Mouse (Mus musculus): ENCODE measurements around the gene Cdk11b. TPM values are rescaled to one million over a fixed set of nuclear protein-coding genes. Genes with fewer than 3 reads are reported as not detected.
A peak's percentile ranks its signal among the peaks of the same experiment; 100 is the strongest.

Gene Cdk11b
- polyA plus RNA-seq (2015; fragmentation: Nextera tagmentation; extraction: Ambion mirVana): 70.3 and 71.2 TPM in 2 replicates

- under 1% methylated on average over 84 of the region's 84 CpGs for WGBS
These were observed at the start of gene Cdk11b for GRCm38 (mm10) chr4:155624338-155625291. Gene Cdk11b, plus strand, starts transcription at chr4:155624854.

GRCm38 (mm10) chr4:155574931-155575330, 49.7 kb upstream of the Cdk11b start:
- peaks cover 41% of the 10 kb centered on the region for H3K36me3 ChIP-seq
- 88% methylated on average over 11 of the region's 11 CpGs for WGBS
- no peaks in the 10 kb centered on the region for H3K27me3 ChIP-seq
- ATAC-seq (ENCODE audit: low FRiP score, low read depth): no peak
- H3K9ac ChIP-seq: no peak overlapping the region
- H3K27ac ChIP-seq: no peak overlapping the region
- H3K4me3 ChIP-seq: no peak overlapping the region
- H3K4me1 ChIP-seq: peaks cover 5% of the 10 kb centered on the region; the same call in 1 of the 2 replicates
- no peaks in the 10 kb centered on the region for H3K9me3 ChIP-seq
- H3K4me2 ChIP-seq (replicated peaks): no peak overlapping the region

More at GRCm38 (mm10) chr4:155624338-155625291, at the start of gene Cdk11b:
- Histone ChIP-seq H3K9me3 (no peaks in the 10 kb centered on the region), H3K27me3 (no peaks in the 10 kb centered on the region), H3K36me3 (peaks cover 49% of the 10 kb centered on the region), H3K27ac (peak within 1 kb of the TSS; percentile 90), H3K4me2 (replicated peaks) (peak within 1 kb of the TSS; percentile 86), H3K4me1 (peaks cover 12% of the 10 kb centered on the region), H3K4me3 (peak within 1 kb of the TSS; percentile 99), H3K9ac (peak within 1 kb of the TSS; percentile 85)
- ATAC-seq (ENCODE audit: low FRiP score, low read depth): peak; percentile 100

- Histone ChIP-seq H3K27ac (no peak overlapping the region), H3K9ac (no peak overlapping the region), H3K36me3 (peaks cover 44% of the 10 kb centered on the region), H3K27me3 (no peaks in the 10 kb centered on the region), H3K9me3 (no peaks in the 10 kb centered on the region), H3K4me2 (replicated peaks) (no peak overlapping the region), H3K4me3 (no peak overlapping the region), H3K4me1 (peaks cover 5% of the 10 kb centered on the region; the same call in 1 of the 2 replicates)
- WGBS: 91% methylated on average over 8 of the region's 8 CpGs
- ATAC-seq (ENCODE audit: low FRiP score, low read depth): no peak
These were observed 49.1 kb upstream of the Cdk11b start for GRCm38 (mm10) chr4:155575521-155575920.

DNA sequence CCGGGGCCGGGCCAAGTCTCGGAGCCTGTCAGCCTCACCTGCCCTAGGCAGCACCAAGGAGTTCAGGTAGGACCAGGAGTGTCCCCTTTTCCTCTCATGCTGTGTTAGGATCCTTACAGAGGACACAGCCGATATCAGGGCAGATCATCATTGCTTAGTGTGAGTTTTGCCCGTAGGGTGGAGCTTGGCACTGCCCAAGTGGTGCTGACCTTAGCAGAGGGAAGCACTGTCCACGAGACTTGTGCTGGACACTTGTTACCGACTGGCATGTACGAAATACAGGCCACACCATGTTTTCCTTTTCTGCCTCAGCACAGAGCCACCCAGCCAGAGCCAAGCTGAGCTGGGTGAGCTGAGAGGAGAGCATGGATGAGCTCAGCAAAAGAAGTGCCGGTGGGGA, 47.5 kb upstream of the Cdk11b start:
- 92% methylated on average over 9 of the region's 9 CpGs for WGBS
- H3K4me2 ChIP-seq (replicated peaks): no peak overlapping the region
- H3K4me1 ChIP-seq: no peaks in the 10 kb centered on the region

GRCm38 (mm10) chr4:155577741-155578140, 46.9 kb upstream of the Cdk11b start:
- no peak for ATAC-seq (ENCODE audit: low FRiP score, low read depth)
- Histone ChIP-seq H3K4me1 (no peaks in the 10 kb centered on the region), H3K27ac (no peak overlapping the region), H3K9ac (no peak overlapping the region), H3K27me3 (no peaks in the 10 kb centered on the region), H3K4me2 (replicated peaks) (no peak overlapping the region), H3K4me3 (no peak overlapping the region), H3K9me3 (no peaks in the 10 kb centered on the region), H3K36me3 (peaks cover 55% of the 10 kb centered on the region)
- 92% methylated on average over 5 of the region's 5 CpGs for WGBS

More for the DNA sequence above, 47.5 kb upstream of the Cdk11b start:
- H3K36me3 ChIP-seq: peaks cover 49% of the 10 kb centered on the region
- H3K4me3 ChIP-seq: no peak overlapping the region
- ATAC-seq (ENCODE audit: low FRiP score, low read depth): no peak
- no peak overlapping the region for H3K9ac ChIP-seq
- H3K27me3 ChIP-seq: no peaks in the 10 kb centered on the region
- H3K9me3 ChIP-seq: no peaks in the 10 kb centered on the region
- H3K27ac ChIP-seq: no peak overlapping the region

DNA sequence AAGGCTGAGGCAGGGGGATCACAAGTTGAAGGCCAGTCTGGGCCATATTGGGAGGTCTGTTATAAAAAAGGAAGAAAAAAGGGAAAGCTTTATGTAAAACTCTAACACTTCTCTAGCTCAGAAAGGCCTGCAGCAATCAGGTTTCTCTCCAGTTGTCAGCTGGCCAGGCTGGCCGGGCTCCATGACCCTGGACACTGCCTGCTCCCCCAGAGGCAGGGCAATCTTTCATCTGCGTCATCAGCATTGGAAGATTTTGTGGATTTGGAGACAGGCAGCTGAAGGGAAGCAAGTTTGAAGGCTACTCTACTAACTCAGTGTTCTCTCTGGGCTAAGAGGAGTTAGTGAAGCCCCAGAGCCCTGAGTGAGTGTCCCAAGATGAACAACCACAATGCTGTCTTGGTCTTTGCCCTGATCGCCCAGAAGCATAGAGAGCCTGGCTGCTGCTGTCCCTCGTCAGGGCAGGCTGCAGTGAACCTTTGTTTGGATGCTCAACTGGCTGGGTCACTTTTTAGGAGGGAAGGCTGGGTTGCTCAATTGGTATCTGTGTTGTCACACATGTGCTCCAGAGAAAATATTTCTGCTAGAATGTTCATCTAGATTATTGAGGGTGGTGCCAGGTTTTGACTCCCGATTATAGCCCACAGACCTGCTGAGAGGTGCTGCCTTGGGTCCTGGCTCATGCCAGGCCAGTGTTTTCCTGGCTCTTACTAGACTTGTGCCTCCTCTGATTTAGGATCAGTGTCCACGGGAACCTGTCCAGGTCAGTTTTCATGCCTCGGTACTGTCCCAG, 46.1 kb upstream of the Cdk11b start:
- Histone ChIP-seq H3K27me3 (no peaks in the 10 kb centered on the region), H3K4me1 (no peaks in the 10 kb centered on the region), H3K4me2 (replicated peaks) (no peak overlapping the region), H3K27ac (no peak overlapping the region), H3K4me3 (no peak overlapping the region), H3K9me3 (no peaks in the 10 kb centered on the region), H3K9ac (no peak overlapping the region), H3K36me3 (peaks cover 62% of the 10 kb centered on the region)
- ATAC-seq (ENCODE audit: low FRiP score, low read depth): no peak
- 82% methylated on average over 7 of the region's 7 CpGs for WGBS

DNA sequence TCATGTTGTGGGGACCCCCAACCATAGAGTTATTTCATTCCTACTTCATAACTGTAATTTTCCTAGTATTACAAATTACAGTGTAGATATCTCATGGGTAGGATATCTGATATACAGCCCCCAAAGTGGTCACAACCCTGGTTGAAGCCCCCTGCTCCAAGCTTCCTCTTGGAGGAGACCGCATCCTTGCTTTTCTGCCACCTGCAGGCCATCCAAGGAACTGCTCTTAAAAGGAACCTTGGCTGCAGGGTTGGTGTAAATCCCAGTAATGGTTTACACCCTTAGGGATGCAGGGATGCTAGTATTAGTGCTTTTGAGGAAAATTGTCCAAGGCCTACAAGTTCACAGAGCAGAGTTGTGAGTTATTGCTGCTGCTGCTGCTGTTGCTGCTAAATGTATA, 44.2 kb upstream of the Cdk11b start:
- H3K9me3 ChIP-seq: no peaks in the 10 kb centered on the region
- WGBS: 31% methylated on average over 1 of the region's 1 CpGs
- H3K4me2 ChIP-seq (replicated peaks): no peak overlapping the region
- ATAC-seq (ENCODE audit: low FRiP score, low read depth): no peak
- H3K27me3 ChIP-seq: no peaks in the 10 kb centered on the region
- no peaks in the 10 kb centered on the region for H3K4me1 ChIP-seq
- no peak overlapping the region for H3K27ac ChIP-seq
- H3K36me3 ChIP-seq: peaks cover 79% of the 10 kb centered on the region
- no peak overlapping the region for H3K4me3 ChIP-seq
- H3K9ac ChIP-seq: no peak overlapping the region

DNA sequence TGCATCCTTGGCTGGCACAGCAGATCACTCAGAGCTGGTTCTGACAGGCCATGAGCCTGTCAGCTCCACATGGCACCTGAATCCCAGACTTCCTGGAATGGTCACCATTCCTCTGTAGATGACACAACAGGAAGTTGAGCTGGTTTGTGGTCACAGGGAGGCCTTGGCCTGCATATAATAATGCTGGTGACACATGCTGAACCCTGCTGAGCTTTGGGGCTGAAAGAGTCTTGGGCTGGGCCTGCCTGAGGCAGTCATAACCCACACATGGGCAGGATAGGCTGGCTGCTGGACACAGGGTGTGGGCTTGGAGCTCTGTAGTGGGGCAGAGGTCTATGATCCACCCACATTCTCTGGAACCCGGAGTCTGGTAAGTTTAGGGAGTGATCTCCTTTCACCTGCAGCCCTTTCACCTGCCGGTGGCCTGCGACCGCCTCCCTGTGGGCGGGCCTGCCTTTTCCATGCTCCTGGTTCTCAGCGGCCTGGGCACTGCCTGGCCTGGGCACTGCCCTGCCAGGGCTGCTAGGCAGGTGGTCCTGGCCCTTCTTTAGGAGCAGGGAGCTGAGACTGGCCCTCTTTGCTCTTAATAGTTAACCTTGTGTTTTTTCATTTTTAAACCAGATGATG, 42.3 kb upstream of the Cdk11b start:
- ATAC-seq (ENCODE audit: low FRiP score, low read depth): no peak
- no peak overlapping the region for H3K4me2 ChIP-seq (replicated peaks)
- H3K9ac ChIP-seq: no peak overlapping the region
- H3K4me3 ChIP-seq: no peak overlapping the region
- peaks cover 84% of the 10 kb centered on the region for H3K36me3 ChIP-seq
- H3K27ac ChIP-seq: no peak overlapping the region
- H3K27me3 ChIP-seq: no peaks in the 10 kb centered on the region
- 95% methylated on average over 6 of the region's 6 CpGs for WGBS
- no peaks in the 10 kb centered on the region for H3K9me3 ChIP-seq
- H3K4me1 ChIP-seq: no peaks in the 10 kb centered on the region

- Histone ChIP-seq H3K4me3 (no peak overlapping the region), H3K9me3 (no peaks in the 10 kb centered on the region), H3K36me3 (peaks cover 69% of the 10 kb centered on the region), H3K4me2 (replicated peaks) (no peak overlapping the region), H3K9ac (no peak overlapping the region), H3K27ac (no peak overlapping the region), H3K27me3 (no peaks in the 10 kb centered on the region), H3K4me1 (no peaks in the 10 kb centered on the region)
- 92% methylated on average over 5 of the region's 5 CpGs for whole genome bisulfite sequencing
- ATAC-seq (ENCODE audit: low FRiP score, low read depth): no peak
These were observed 35.3 kb upstream of the Cdk11b start for GRCm38 (mm10) chr4:155589356-155589755.

DNA sequence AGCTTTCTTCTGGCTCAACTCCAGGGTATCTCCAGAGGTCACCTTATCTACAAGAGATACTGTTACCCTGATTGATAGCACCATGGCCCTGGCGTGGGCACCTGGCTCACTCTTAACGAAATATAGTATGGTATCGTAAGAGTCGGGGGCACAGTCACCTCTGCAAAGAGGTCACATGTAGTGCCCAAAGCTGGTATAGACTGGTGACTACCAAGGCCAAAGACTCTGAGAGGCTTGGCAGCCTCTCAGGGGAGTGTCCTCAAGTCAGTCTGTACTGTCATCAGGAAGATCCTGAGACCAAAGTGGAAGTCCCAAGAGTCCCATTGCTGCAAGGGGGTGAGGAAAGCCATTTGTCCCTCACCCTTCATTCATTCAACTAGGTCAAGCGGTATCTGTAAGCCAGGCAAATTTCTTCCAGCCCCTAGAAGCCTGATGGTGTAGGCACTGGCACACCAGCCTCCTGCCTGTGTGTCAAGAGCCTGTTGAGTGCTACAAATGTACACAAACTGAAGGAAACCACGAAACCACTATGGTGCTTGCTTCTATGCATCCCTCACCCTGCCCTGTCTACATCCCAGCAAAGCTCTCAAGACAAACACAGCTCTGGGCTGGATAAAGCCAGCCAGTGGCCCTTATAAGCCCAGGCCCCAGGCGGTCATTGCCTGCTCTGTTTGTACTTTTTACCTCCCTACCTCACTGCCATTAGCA, 33.5 kb upstream of the Cdk11b start:
- no peaks in the 10 kb centered on the region for H3K9me3 ChIP-seq
- peaks cover 51% of the 10 kb centered on the region for H3K36me3 ChIP-seq
- no peaks in the 10 kb centered on the region for H3K27me3 ChIP-seq
- H3K4me2 ChIP-seq (replicated peaks): no peak overlapping the region
- no peak overlapping the region for H3K9ac ChIP-seq
- no peak overlapping the region for H3K27ac ChIP-seq
- ATAC-seq (ENCODE audit: low FRiP score, low read depth): no peak
- WGBS: 87% methylated on average over 7 of the region's 7 CpGs
- no peak overlapping the region for H3K4me3 ChIP-seq
- no peaks in the 10 kb centered on the region for H3K4me1 ChIP-seq

DNA sequence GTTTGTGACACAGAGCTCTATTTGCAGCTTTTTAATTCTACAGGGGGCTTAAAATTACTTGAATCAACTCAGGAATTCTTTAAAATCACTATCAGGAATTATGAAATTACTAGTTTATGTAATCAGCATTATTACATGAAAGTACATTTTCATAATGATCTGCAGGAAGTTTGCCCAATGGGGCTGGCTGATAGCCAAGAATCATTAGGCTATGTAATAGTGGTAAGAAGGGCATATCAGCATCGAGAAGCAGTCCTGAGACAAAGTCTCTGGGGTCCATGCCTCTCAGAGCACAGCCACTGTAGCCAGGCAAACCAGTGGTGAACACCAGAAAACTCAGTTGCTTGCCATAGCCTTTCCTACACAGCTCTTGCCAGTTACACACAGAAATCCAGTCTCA, 30.9 kb upstream of the Cdk11b start:
- H3K4me3 ChIP-seq: no peak overlapping the region
- no peak overlapping the region for H3K9ac ChIP-seq
- H3K27ac ChIP-seq: no peak overlapping the region
- no peak for ATAC-seq (ENCODE audit: low FRiP score, low read depth)
- H3K9me3 ChIP-seq: no peaks in the 10 kb centered on the region; the same call in 1 of the 2 replicates
- H3K27me3 ChIP-seq: no peaks in the 10 kb centered on the region
- no peak overlapping the region for H3K4me2 ChIP-seq (replicated peaks)
- 45% methylated on average over 1 of the region's 1 CpGs for WGBS
- H3K36me3 ChIP-seq: peaks cover 25% of the 10 kb centered on the region
- H3K4me1 ChIP-seq: no peaks in the 10 kb centered on the region
